Mouse (Mus musculus) ES-Bruce4 (cell line): ENCODE measurements at regions not wholly inside any gene's neighbourhood (a gene's known extent, or its start where the extent isn't known, plus 50 kb on each side); places are given as distances from the start of the nearest gene placed in this dataset.
A peak's percentile ranks its signal among the peaks of the same experiment; 100 is the strongest.

Experiments used
- H3K27ac ChIP-seq: 2 replicates; pipeline ENCODE4 v1.5.1; 2012; ENCODE audit warnings: low read length, inconsistent platforms; ENCODE audit not compliant: insufficient read depth
- H3K27me3 ChIP-seq: 2 replicates; pipeline ENCODE4 v1.6.1; 2012; ENCODE audit warnings: mild to moderate bottlenecking, low read length, inconsistent platforms; ENCODE audit not compliant: control insufficient read depth, poor library complexity, insufficient read depth, severe bottlenecking
- H3K36me3 ChIP-seq: 2 replicates; pipeline ENCODE4 v1.6.1; 2012; ENCODE audit warnings: inconsistent platforms, mild to moderate bottlenecking, low read length, moderate library complexity; ENCODE audit not compliant: control insufficient read depth, poor library complexity, insufficient read depth, severe bottlenecking
- H3K4me1 ChIP-seq: one replicate; pipeline ENCODE4 v1.8.1; 2011; ENCODE audit warnings: low read length; ENCODE audit not compliant: control insufficient read depth, insufficient read depth
- H3K4me3 ChIP-seq: 2 replicates; pipeline ENCODE4 v1.5.1; 2011; ENCODE audit warnings: low read depth, mild to moderate bottlenecking, low read length
- H3K9ac ChIP-seq: 2 replicates; pipeline ENCODE4 v1.6.1; 2012; ENCODE audit warnings: low read depth, mild to moderate bottlenecking, inconsistent platforms; ENCODE audit not compliant: poor library complexity, severe bottlenecking
- H3K9me3 ChIP-seq: replicated peaks from 2 replicates; pipeline ENCODE4 v1.6.1; 2012; ENCODE audit warnings: mild to moderate bottlenecking, low read length, inconsistent platforms; ENCODE audit not compliant: control insufficient read depth, poor library complexity, insufficient read depth, severe bottlenecking
- CTCF ChIP-seq: IDR thresholded peaks from one replicate; pipeline ENCODE4 v1.8.1; 2011; ENCODE audit warnings: low read depth, low read length
- EP300 ChIP-seq: IDR thresholded peaks from 2 replicates; pipeline ENCODE4 v1.6.1; 2011; ENCODE audit warnings: low read depth, low read length; ENCODE audit not compliant: insufficient read depth
- POLR2A ChIP-seq: IDR thresholded peaks from one replicate; pipeline ENCODE4 v1.8.1; 2011; ENCODE audit warnings: low read length; ENCODE audit not compliant: insufficient read depth

DNA sequence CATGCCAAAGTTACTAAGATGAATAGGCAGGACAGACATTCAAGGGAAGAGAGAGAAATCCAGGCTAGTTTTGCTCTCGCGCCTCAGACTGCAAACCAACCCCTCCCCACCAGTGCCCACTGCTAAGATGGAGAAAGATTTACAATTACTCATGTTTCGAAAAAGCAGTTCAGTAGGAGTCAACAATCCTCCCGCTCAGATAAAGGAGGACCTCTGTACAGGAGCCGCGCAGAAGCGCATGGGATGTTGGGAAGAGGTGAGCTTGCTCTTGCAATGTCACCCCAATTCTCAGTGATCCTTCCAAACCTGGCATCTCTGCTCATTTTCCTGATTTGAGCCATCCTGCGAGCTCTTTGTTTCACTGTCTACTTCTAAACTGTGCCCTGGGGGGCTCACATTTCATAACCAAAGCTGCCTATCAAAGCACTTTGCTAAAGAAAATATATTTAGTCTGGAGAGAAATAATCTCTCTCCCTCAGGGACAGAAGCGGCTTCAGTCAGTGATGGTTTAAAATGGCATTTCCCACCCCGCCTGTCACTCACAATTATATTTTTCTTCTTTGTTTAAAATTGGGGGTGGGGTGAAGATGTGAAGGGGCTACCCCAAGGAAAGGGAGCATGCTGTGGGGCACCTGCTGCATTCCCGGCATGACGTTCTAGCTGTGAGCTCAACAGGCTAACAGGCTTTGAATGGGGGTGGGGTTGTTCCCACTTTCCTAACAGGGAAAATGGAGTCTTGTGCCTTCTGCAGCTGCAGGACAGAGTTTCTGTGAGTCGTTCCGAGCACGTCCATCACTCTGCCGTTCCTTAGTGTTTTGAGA is 170.2 kb downstream of the Nucb2 start:
- no peak overlapping the region for H3K4me3 ChIP-seq
- no peaks in the 10 kb centered on the region for H3K36me3 ChIP-seq
- TF ChIP-seq EP300 = no peak
- TF ChIP-seq CTCF = no peak
- TF ChIP-seq POLR2A = no peak

DNA sequence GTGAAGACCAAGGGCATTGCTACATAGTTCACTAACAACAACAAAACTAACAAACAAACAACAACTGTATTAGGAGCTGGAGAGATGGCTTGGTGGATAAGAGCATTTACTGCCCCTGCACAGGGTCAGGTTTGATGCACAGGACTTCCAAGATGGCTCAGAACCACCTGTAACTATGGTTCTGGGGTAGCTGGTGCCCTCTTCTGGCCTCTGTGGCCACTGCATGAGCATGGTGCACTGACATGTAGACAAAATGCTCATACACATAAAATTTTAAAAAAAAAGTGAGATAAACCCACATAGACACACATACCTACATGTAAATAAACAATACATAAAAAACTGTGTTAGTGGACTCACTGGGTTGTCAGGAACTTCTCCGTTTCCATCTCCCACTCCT is 172.5 kb downstream of the Nucb2 start:
- Histone ChIP-seq H3K27me3 (no peaks in the 10 kb centered on the region), H3K4me1 (no peaks in the 10 kb centered on the region), H3K36me3 (no peaks in the 10 kb centered on the region), H3K9ac (no peak overlapping the region), H3K4me3 (no peak overlapping the region), H3K9me3 (no peaks in the 10 kb centered on the region), H3K27ac (no peak overlapping the region)
- no peak for TF ChIP-seq EP300
- TF ChIP-seq POLR2A = no peak
- TF ChIP-seq CTCF = peak; percentile 44

More for the DNA sequence above, 170.2 kb downstream of the Nucb2 start:
- Histone ChIP-seq H3K9ac (no peak overlapping the region), H3K27me3 (no peaks in the 10 kb centered on the region), H3K9me3 (no peaks in the 10 kb centered on the region), H3K4me1 (no peaks in the 10 kb centered on the region), H3K27ac (no peak overlapping the region)

DNA sequence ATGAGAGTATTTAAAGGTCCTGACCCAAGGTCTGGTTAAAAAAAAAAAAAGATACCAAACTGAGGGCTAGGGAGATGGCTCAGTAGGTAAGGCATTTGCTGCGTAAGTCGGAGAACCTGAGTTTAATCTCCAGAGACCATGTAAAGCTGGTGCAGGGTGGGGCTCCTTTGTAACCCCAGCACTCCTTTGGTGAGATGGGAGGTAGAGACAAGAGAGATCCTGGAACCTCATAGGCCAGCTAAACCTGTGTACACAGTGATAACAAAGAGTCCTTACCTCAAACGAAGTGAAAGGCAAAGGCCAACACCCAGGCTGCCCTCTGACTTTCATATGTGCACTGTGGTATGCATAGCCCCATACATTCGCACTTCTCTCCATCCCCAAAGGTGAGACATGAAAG is 175.0 kb downstream of the Nucb2 start:
- H3K4me3 ChIP-seq = no peak overlapping the region
- no peaks in the 10 kb centered on the region for H3K36me3 ChIP-seq
- no peaks in the 10 kb centered on the region for H3K4me1 ChIP-seq
- H3K27me3 ChIP-seq = no peaks in the 10 kb centered on the region
- no peaks in the 10 kb centered on the region for H3K9me3 ChIP-seq
- TF ChIP-seq EP300 (no peak), CTCF (no peak), POLR2A (no peak)
- H3K27ac ChIP-seq = no peak overlapping the region
- no peak overlapping the region for H3K9ac ChIP-seq

GRCm38 (mm10) chr7:116680523-116680922 is 176.4 kb downstream of the Nucb2 start:
- Histone ChIP-seq H3K9ac (no peak overlapping the region), H3K36me3 (no peaks in the 10 kb centered on the region), H3K4me3 (no peak overlapping the region), H3K4me1 (no peaks in the 10 kb centered on the region), H3K9me3 (no peaks in the 10 kb centered on the region), H3K27ac (no peak overlapping the region), H3K27me3 (no peaks in the 10 kb centered on the region; the same call in 1 of the 2 replicates)
- TF ChIP-seq POLR2A (no peak), CTCF (no peak), EP300 (no peak)

- H3K27ac ChIP-seq = no peak overlapping the region
- H3K4me1 ChIP-seq = no peaks in the 10 kb centered on the region
- no peaks in the 10 kb centered on the region for H3K36me3 ChIP-seq
- no peak overlapping the region for H3K4me3 ChIP-seq
- TF ChIP-seq POLR2A = no peak
- no peak for TF ChIP-seq EP300
- no peaks in the 10 kb centered on the region; the same call in 1 of the 2 replicates for H3K27me3 ChIP-seq
- no peaks in the 10 kb centered on the region for H3K9me3 ChIP-seq
- H3K9ac ChIP-seq = no peak overlapping the region
Measured at GRCm38 (mm10) chr7:116681268-116681667, 177.1 kb downstream of the Nucb2 start.

- TF ChIP-seq POLR2A (no peak), EP300 (no peak), CTCF (no peak)
- Histone ChIP-seq H3K27ac (no peak overlapping the region), H3K9me3 (no peaks in the 10 kb centered on the region), H3K4me3 (no peak overlapping the region), H3K4me1 (no peaks in the 10 kb centered on the region), H3K27me3 (no peaks in the 10 kb centered on the region), H3K9ac (no peak overlapping the region), H3K36me3 (no peaks in the 10 kb centered on the region)
Measured at GRCm38 (mm10) chr7:116700409-116700808, 196.2 kb downstream of the Nucb2 start.
